Mouse (Mus musculus) lung, postnatal 25 days (tissue): ENCODE measurements around the gene Adssl1.

Source experiments
- DNase-seq: peaks from one replicate; pipeline ENCODE4 v3.0.0; 2022; ENCODE audit warnings: low spot score

Adssl1 gene

DNA sequence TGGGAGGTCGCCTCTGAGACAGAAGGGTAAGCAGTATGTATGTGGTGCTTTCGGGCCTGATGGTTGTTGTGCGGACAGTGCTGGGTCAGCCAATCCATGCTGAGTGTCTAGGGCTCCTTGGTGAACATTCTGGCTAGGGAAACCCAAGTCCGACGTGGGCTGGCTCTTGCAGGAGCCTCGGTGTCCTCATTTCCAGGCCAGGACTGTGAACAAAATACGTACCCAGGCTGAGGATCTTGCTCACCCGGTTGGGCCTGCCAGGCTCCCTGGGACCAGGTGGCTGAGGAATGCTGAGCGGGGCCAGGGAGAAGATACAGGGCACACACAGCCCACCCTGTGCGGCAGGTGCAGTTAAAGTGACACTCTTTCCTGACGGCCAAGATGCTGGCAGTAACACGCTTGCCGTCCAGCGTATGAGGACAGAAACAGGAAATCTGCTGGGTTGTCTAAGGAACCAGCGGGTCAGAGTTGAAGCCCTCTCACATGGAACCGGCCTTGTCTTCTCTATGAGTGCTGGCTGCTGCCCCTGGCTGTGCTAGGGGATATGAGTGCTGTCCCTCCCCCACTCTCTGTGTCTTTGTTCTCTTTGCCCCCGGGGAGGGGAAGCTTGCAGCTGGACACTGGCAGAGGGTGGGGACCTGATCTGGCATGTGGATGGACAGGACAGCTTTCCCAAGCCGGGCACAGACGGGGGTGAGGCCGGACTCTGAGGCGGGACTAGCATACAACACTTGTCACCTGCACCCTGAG, 26.7 kb upstream of the Adssl1 start:
- no peak for DNase-seq

- DNase-seq = no peak
Measured at GRCm38 (mm10) chr12:112593951-112594915, 25.6 kb upstream of the Adssl1 start.

DNA sequence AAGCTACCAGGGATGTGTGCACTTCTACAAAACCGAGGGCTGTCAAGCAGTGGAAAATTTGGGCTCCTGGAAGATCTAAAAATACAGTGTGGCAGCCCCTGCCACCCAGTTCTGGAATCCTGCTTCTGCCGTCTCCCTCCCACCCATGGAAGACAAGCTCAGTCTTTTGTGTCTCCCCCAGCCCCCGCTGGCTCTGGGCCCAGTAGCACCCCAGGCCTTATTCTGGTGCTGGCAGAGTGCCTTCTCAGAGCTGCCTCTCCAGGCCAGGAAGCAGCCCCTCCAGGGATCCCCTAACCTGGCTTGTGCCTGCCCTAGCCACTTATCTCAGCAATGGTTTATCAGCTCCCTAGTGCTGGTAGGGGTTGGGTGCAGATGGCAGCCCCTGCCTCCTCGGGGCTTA, 24.9 kb upstream of the Adssl1 start:
- DNase-seq = no peak

GRCm38 (mm10) chr12:112595626-112596025, 24.2 kb upstream of the Adssl1 start:
- no peak for DNase-seq

DNA sequence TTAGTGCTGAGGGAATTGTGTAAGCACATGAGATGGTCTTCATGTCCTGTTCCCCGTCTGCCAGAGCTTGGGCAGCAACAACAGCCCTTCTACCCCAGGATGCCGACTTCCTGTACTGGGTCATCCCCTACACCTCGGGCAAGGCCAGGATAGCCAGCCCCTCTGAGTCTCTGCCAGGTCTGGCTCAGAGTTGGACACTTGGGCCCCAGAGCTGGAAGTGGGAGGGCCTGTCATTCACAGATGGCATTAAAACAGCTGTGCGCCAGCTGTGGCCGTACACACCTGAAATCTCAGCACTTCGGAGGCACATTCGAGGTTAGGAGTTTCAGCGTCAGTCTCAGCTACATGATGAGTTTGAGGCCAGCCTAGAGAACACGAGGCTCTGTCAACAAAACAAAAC, 23.4 kb upstream of the Adssl1 start:
- no peak for DNase-seq

- DNase-seq = no peak
Measured at GRCm38 (mm10) chr12:112596891-112597500, 22.8 kb upstream of the Adssl1 start.

DNA sequence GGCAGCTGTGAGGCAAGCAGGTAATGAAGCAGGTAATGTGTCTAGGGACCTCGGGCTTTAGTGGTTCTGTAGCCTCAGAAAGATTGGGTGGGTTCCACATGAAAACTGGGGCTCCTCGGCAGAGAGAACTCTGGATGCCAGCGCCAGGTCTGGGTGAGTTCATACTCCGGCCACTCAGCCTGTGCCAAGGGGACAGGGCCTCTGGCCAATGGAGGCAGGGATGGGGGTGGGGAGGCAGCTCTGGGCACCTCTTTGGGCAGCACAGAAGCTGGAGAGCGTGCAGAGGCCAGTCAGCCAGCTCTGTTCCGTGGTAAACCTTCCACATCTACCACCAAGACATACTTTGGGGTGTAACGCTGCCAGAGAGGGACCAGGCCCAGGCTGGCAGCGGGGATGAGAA, 22.2 kb upstream of the Adssl1 start:
- no peak for DNase-seq

DNA sequence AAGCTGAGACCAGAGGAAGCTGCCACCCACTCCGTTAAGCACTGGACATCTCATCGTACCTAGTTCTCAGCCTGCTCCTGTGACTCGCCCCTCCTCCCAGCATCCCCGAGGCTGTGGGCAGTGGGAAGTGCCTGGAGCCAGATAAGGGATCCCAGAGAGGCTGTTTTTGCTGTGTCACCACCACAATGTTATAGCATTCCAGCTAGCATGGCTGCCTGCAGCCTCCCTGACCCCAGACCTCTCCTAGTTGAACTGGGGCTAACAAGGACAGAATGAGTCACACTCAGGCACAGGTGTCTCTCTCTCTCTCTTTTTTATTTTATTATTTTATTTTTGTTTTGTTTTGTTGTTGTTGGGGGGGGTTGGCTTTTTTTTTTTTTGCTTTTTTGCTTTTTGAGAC, 20.6 kb upstream of the Adssl1 start:
- DNase-seq = no peak

GRCm38 (mm10) chr12:112599942-112600611, 19.8 kb upstream of the Adssl1 start:
- DNase-seq = no peak

GRCm38 (mm10) chr12:112604022-112604421, 15.8 kb upstream of the Adssl1 start:
- DNase-seq = peak; percentile 75

- peak; percentile 68 for DNase-seq
Measured at GRCm38 (mm10) chr12:112604709-112605649, 14.9 kb upstream of the Adssl1 start.

DNA sequence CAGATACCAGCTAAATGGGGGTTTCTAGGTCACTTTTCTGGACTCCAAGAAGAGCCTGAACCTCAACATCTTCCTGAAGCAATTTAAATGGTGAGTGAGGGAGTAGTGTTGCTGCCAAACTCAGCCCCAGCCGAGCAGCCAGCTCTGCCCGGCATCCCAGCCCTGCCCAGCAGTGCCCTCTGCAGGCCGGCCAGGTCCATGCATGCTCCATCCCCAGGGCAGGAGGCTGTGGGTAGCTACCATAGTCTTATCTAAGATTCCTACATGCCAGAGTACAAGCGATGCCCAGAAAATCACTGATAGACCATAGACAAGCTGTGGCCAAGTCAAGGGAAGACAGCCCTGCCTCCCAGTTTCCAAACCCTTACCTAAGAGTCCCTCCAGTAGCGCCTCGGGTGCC, 14.1 kb upstream of the Adssl1 start:
- DNase-seq = peak; percentile 74

DNA sequence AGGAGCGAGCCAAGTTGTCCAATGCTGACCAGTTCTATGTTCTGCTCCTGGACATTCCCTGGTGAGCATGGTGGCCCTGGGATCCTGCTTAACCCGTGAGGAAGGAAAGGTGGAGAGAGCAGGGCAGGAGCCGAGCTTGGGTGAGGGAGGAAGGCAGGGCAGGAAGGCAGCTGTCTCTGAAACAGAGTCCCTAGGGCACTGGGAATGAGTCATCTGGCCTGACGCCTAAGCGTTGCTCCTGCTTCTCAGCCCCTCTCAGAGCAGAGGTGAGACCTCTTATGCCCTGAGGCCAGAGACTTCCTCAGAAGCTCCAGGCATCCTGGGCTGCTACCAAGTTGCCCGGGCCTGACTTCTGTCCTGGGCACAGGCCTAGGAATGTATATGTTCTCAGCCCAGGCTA, 12.8 kb upstream of the Adssl1 start:
- no peak for DNase-seq

- DNase-seq = no peak
Measured at GRCm38 (mm10) chr12:112609031-112609430, 10.8 kb upstream of the Adssl1 start.

GRCm38 (mm10) chr12:112616668-112617067, 3.2 kb upstream of the Adssl1 start:
- DNase-seq = no peak

- DNase-seq = no peak
Measured at GRCm38 (mm10) chr12:112617184-112617583, 2.7 kb upstream of the Adssl1 start.

GRCm38 (mm10) chr12:112617898-112618380, 1.9 kb upstream of the Adssl1 start:
- DNase-seq = peak; percentile 77

GRCm38 (mm10) chr12:112618981-112619685, 712 bp upstream of the Adssl1 start:
- DNase-seq = no peak

DNA sequence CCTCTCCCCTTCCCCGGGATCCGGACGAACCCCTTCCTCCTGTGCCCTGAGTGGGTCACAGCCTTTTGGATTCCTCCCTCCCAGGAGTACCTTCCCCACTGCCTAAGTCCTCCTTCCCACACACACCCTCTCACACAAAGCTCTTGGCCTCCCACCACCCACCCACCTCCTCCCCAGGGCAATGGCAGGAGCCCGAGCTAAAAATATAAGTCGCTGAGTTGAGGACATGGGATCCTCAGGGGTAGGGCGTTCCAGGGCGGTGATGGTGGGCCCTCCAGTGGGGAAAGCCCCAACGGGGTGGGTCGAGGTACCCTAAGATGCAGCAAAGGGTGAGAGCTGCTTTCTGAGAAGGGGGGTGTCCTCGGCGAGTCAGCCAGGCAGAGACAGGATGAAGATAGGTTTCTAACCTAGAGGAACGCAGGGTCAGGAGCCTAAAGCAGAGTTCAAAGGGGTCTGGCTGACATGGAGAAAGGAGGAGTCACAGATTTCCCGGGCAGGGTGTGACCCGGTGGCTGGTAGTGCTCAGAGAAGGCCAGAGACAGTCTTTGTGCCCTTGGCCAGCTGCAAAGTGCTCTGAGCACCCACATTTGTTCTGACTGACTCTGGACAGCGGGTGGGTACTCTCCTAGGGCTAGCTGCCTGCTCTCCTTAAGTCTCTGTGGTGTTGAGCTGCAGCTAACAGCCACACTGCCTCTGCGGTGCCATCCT, 663 bp downstream of the Adssl1 start:
- DNase-seq = no peak

- no peak for DNase-seq
Measured at GRCm38 (mm10) chr12:112621900-112622299, 2.1 kb downstream of the Adssl1 start.
